Mouse (Mus musculus) layer of hippocampus, postnatal 36 days (tissue): ENCODE results near the gene Tectb. TPM values are rescaled to one million over a fixed set of nuclear protein-coding genes. Genes with fewer than 3 reads are reported as not detected.
"Not testable (repeated sequence)": the region's sequence is repeated elsewhere in the genome, so short reads cannot be mapped to it uniquely, and the experiment has no call there.

Source experiments
- DNase-seq, 2 experiments: peaks; one replicate each; pipeline ENCODE4 v3.0.0; 2022
- total RNA-seq, 2 experiments: library from RNA; stranded (reverse); gene quantifications; 2 replicates each; pipeline ENCODE4 v1.2.3; 2021

The Tectb gene
- total RNA-seq, 2 experiments from 2014 or later = not detected

GRCm38 (mm10) chr19:55165954-55166353 is 14.6 kb upstream of the Tectb start:
- DNase-seq = no peak

- no peak for DNase-seq
These were observed 13.8 kb upstream of the Tectb start for GRCm38 (mm10) chr19:55166741-55167140.

GRCm38 (mm10) chr19:55167741-55168140 is 12.8 kb upstream of the Tectb start:
- no peak for DNase-seq

GRCm38 (mm10) chr19:55168360-55168759 is 12.2 kb upstream of the Tectb start:
- no peak for DNase-seq

- not testable (repeated sequence) for DNase-seq
These were observed 11.2 kb upstream of the Tectb start for GRCm38 (mm10) chr19:55169236-55169729.

GRCm38 (mm10) chr19:55170399-55170798 is 10.1 kb upstream of the Tectb start:
- DNase-seq = no peak

GRCm38 (mm10) chr19:55171585-55171984 is 8.9 kb upstream of the Tectb start:
- no peak for DNase-seq

- no peak for DNase-seq
These were observed 3.4 kb upstream of the Tectb start for GRCm38 (mm10) chr19:55177143-55177542.

- DNase-seq = no peak
These were observed 3.9 kb downstream of the Tectb start for GRCm38 (mm10) chr19:55184442-55184841.

GRCm38 (mm10) chr19:55185074-55185473 is 4.5 kb downstream of the Tectb start:
- no peak for DNase-seq

GRCm38 (mm10) chr19:55185651-55186050 is 5.1 kb downstream of the Tectb start:
- no peak for DNase-seq

- DNase-seq = no peak
These were observed 9.5 kb downstream of the Tectb start for GRCm38 (mm10) chr19:55190065-55190464.

- DNase-seq = no peak
These were observed 11.1 kb downstream of the Tectb start for GRCm38 (mm10) chr19:55191596-55191995.

- DNase-seq = no peak
These were observed 11.9 kb downstream of the Tectb start for GRCm38 (mm10) chr19:55192254-55192945.

- no peak for DNase-seq
These were observed 13.3 kb downstream of the Tectb start for GRCm38 (mm10) chr19:55193717-55194394.

GRCm38 (mm10) chr19:55194520-55195170 is 14.1 kb downstream of the Tectb start:
- DNase-seq = no peak

GRCm38 (mm10) chr19:55195574-55195973 is 15.0 kb downstream of the Tectb start:
- no peak for DNase-seq

- peak in 1 of 2 experiments; percentile 66 for DNase-seq
These were observed 17.8 kb downstream of the Tectb start for GRCm38 (mm10) chr19:55198303-55198702.

GRCm38 (mm10) chr19:55206482-55207138 is 26.1 kb downstream of the Tectb start:
- DNase-seq = no peak

GRCm38 (mm10) chr19:55207205-55207604 is 26.7 kb downstream of the Tectb start:
- DNase-seq = no peak

- no peak for DNase-seq
These were observed 27.4 kb downstream of the Tectb start for GRCm38 (mm10) chr19:55207746-55208538.

GRCm38 (mm10) chr19:55208654-55209053 is 28.1 kb downstream of the Tectb start:
- DNase-seq = no peak
